Mouse (Mus musculus) kidney, embryonic 16.5 days (tissue): Measurements from ENCODE around the gene Map2k6. TPM values are rescaled to one million over a fixed set of nuclear protein-coding genes. Genes with fewer than 3 reads are reported as not detected.
A peak's percentile ranks its signal among the peaks of the same experiment; 100 is the strongest.

ENCODE experiments used
- ATAC-seq: fragments of 200-750 bp; cut with Nextera tagmentation; 2 replicates; pipeline ENCODE4 v1.8.0; 2017; ENCODE audit warnings: moderate TSS enrichment; ENCODE audit not compliant: low FRiP score, low TSS enrichment
- H3K27ac ChIP-seq: fragments of 300-500 bp; sonication (generic); 2 replicates; pipeline ENCODE4 v1.5.1; 2014; ENCODE audit warnings: low read length
- H3K27me3 ChIP-seq: fragments of 300-500 bp; sonication (generic); 2 replicates; pipeline ENCODE4 v1.6.1; 2014; ENCODE audit warnings: low read length, control low read depth, mixed read lengths; ENCODE audit not compliant: insufficient read depth
- H3K36me3 ChIP-seq: fragments of 300-500 bp; sonication (generic); 2 replicates; pipeline ENCODE4 v1.6.1; 2014; ENCODE audit warnings: low read length, control low read depth, mixed read lengths; ENCODE audit not compliant: insufficient read depth
- H3K4me1 ChIP-seq: fragments of 300-500 bp; sonication (generic); 2 replicates; pipeline ENCODE4 v1.6.1; 2014; ENCODE audit warnings: low read length, control low read depth, mixed read lengths; ENCODE audit not compliant: insufficient read depth
- H3K4me2 ChIP-seq: fragments of 300-500 bp; sonication (generic); replicated peaks from 2 replicates; pipeline ENCODE4 v1.6.1; 2014; ENCODE audit warnings: low read depth, low read length
- H3K4me3 ChIP-seq: fragments of 300-500 bp; sonication (generic); 2 replicates; pipeline ENCODE4 v1.5.1; 2014; ENCODE audit warnings: mild to moderate bottlenecking, low read length
- H3K9ac ChIP-seq: fragments of 300-500 bp; sonication (generic); replicated peaks from 2 replicates; pipeline ENCODE4 v1.6.1; 2014; ENCODE audit warnings: low read length
- H3K9me3 ChIP-seq: fragments of 300-500 bp; sonication (generic); 2 replicates; pipeline ENCODE4 v1.6.1; 2016; ENCODE audit warnings: low read length, control low read depth
- WGBS: fragments of 180-500 bp; shearing (Covaris S2); extraction: QIAGEN DNeasy Blood & Tissue Kit; methylation state at CpG from one replicate; pipeline ENCODE4 v1.1.7; 2014; 5-methylcytosine and 5-hydroxymethylcytosine counted together
- polyA plus RNA-seq: library from polyadenylated mRNA; unstranded; fragments of >200 nt; fragmentation: Nextera tagmentation; extraction: Ambion mirVana; gene quantifications from 2 replicates; pipeline ENCODE4 v1.2.1, GENCODE M21; 2015

The Map2k6 gene
- polyA plus RNA-seq, 1 experiment from 2014 or later, result 23.2 TPM

DNA sequence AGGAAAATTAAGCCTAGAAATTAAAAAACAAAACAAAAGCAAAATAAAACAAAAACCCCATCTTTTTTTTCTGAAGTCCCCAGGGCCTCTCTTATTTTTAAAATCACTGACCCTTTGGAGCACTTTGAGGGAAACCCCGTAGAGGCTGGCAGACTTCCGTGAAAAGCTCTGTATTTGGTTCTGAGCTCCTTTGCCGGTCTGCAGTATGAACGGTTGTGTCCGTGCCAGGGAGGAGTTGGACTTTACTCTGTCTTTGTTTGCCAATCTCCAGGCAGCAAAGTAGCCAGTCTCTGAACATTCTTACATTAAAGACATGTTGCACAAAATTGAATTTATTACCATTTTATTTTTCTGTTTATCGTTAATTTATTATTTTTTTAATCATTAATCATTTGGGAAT, 45.7 kb downstream of the Map2k6 start:
- Histone ChIP-seq H3K4me1 (peaks cover 22% of the 10 kb centered on the region), H3K9me3 (no peaks in the 10 kb centered on the region), H3K27me3 (no peaks in the 10 kb centered on the region), H3K9ac (no peak overlapping the region), H3K36me3 (peaks cover 3% of the 10 kb centered on the region; the same call in 1 of the 2 replicates), H3K4me2 (no peak overlapping the region), H3K4me3 (no peak overlapping the region), H3K27ac (no peak overlapping the region)
- no peak for ATAC-seq
- 73% methylated on average over 6 of the region's 6 CpGs for WGBS

GRCm38 (mm10) chr11:110448131-110448725, 49.3 kb downstream of the Map2k6 start:
- peaks cover 40% of the 10 kb centered on the region for H3K4me1 ChIP-seq
- WGBS, result 10% methylated on average over 7 of the region's 7 CpGs
- 0 out of 2 replicates have a peak overlapping the region, but pooled peaks have one; percentile 21 for H3K27ac ChIP-seq
- peak overlapping the region; percentile 18 for H3K4me3 ChIP-seq
- no peaks in the 10 kb centered on the region for H3K27me3 ChIP-seq
- 0 out of 2 replicates have a peak, but pooled peaks have one; percentile 28 for ATAC-seq
- peak overlapping the region; percentile 39 for H3K4me2 ChIP-seq
- peak overlapping the region; percentile 4; the same call in 1 of the 2 replicates for H3K9ac ChIP-seq
- H3K9me3 ChIP-seq, result no peaks in the 10 kb centered on the region
- H3K36me3 ChIP-seq, result no peaks in the 10 kb centered on the region

- WGBS, result 7% methylated on average over 12 of the region's 12 CpGs
Measured at GRCm38 (mm10) chr11:110448726-110449161, 49.8 kb downstream of the Map2k6 start.

DNA sequence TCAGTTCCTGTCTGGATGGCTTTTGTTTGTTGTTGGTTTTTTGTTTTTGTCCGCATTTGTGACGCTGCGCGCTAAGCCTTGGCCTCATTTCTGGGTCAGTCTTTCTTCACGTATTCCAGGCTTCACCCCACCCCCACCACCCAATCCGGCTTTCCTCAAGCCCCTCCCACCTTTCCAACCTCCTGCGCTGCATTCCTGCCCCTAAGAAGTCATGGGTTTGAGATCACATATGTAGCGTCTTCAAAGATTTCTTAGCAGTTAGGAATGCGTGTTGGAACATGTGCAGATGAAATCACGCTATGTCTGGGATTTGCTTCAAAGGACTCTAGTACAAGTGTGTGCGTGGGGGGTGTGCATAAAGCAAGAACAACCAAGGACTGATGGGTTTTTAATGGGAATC, 50.3 kb downstream of the Map2k6 start:
- no peak for ATAC-seq
- WGBS, result 13% methylated on average over 11 of the region's 11 CpGs
- Histone ChIP-seq H3K9ac (peak overlapping the region; percentile 4), H3K9me3 (no peaks in the 10 kb centered on the region), H3K36me3 (no peaks in the 10 kb centered on the region), H3K4me1 (peaks cover 40% of the 10 kb centered on the region), H3K27ac (no peak overlapping the region), H3K27me3 (no peaks in the 10 kb centered on the region), H3K4me3 (peak overlapping the region; percentile 18), H3K4me2 (peak overlapping the region; percentile 39)

More at GRCm38 (mm10) chr11:110448726-110449161, 49.8 kb downstream of the Map2k6 start:
- Histone ChIP-seq H3K4me1 (peaks cover 40% of the 10 kb centered on the region), H3K36me3 (no peaks in the 10 kb centered on the region), H3K4me3 (peak overlapping the region; percentile 18), H3K27me3 (no peaks in the 10 kb centered on the region), H3K4me2 (peak overlapping the region; percentile 39), H3K9ac (peak overlapping the region; percentile 4), H3K9me3 (no peaks in the 10 kb centered on the region), H3K27ac (0 out of 2 replicates have a peak overlapping the region, but pooled peaks have one; percentile 21)
- ATAC-seq, result peak; percentile 33; the same call in 1 of the 2 replicates

GRCm38 (mm10) chr11:110450091-110450757, 51.3 kb downstream of the Map2k6 start:
- no peak overlapping the region for H3K9ac ChIP-seq
- H3K27me3 ChIP-seq, result no peaks in the 10 kb centered on the region
- 0 out of 2 replicates have a peak overlapping the region, but pooled peaks have one; percentile 33 for H3K27ac ChIP-seq
- no peaks in the 10 kb centered on the region for H3K36me3 ChIP-seq
- no peaks in the 10 kb centered on the region for H3K9me3 ChIP-seq
- 20% methylated on average over 15 of the region's 15 CpGs for WGBS
- no peak overlapping the region for H3K4me3 ChIP-seq
- peaks cover 40% of the 10 kb centered on the region for H3K4me1 ChIP-seq
- ATAC-seq, result peak; percentile 60
- peak overlapping the region; percentile 43 for H3K4me2 ChIP-seq

- H3K4me2 ChIP-seq, result peak overlapping the region; percentile 43; the same call in 1 of the 2 replicates
- peaks cover 40% of the 10 kb centered on the region for H3K4me1 ChIP-seq
- no peaks in the 10 kb centered on the region for H3K9me3 ChIP-seq
Measured at GRCm38 (mm10) chr11:110450758-110451121, 51.8 kb downstream of the Map2k6 start.

GRCm38 (mm10) chr11:110451590-110451989, 52.7 kb downstream of the Map2k6 start:
- H3K4me1 ChIP-seq, result peaks cover 40% of the 10 kb centered on the region
- H3K27me3 ChIP-seq, result no peaks in the 10 kb centered on the region
- no peak overlapping the region for H3K4me3 ChIP-seq
- no peak for ATAC-seq
- no peaks in the 10 kb centered on the region for H3K9me3 ChIP-seq
- no peak overlapping the region for H3K9ac ChIP-seq
- H3K36me3 ChIP-seq, result no peaks in the 10 kb centered on the region
- no peak overlapping the region for H3K4me2 ChIP-seq
- H3K27ac ChIP-seq, result no peak overlapping the region
- WGBS, result 66% methylated on average over 7 of the region's 7 CpGs

More at GRCm38 (mm10) chr11:110450758-110451121, 51.8 kb downstream of the Map2k6 start:
- no peak overlapping the region for H3K27ac ChIP-seq
- 58% methylated on average over 4 of the region's 4 CpGs for WGBS
- no peaks in the 10 kb centered on the region for H3K36me3 ChIP-seq
- H3K4me3 ChIP-seq, result no peak overlapping the region
- ATAC-seq, result no peak
- H3K27me3 ChIP-seq, result no peaks in the 10 kb centered on the region
- H3K9ac ChIP-seq, result no peak overlapping the region

DNA sequence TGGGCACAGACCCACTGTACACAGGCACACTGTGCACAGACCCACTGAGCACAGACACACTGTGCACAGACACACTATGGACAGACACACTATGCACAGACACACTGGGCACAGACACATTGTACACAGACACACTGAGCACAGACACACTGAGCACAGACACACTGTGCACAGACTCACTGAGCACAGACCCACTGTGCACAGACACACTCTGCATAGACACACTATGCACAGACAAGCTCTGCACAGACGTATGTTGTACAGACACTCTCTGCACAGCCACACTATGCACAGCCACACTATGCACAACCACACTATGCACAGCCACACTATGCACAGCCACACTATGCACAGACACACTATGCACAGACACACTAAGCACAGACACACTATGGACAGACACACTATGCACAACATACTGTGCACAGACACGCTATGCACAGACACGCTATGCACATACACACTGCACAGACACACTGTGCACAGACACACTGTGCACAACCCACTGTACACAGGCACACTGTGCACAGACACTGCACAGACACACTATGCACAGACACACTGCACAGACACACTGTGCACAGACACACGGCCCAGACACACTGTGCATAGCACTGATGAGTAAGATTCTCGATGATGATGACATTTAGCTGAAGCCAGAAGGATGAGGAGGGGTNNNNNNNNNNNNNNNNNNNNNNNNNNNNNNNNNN, 54.7 kb downstream of the Map2k6 start:
- Histone ChIP-seq H3K27me3 (no peaks in the 10 kb centered on the region), H3K9me3 (no peaks in the 10 kb centered on the region), H3K9ac (no peak overlapping the region), H3K4me1 (peaks cover 28% of the 10 kb centered on the region), H3K4me3 (no peak overlapping the region), H3K36me3 (no peaks in the 10 kb centered on the region), H3K4me2 (no peak overlapping the region), H3K27ac (no peak overlapping the region)
- no peak for ATAC-seq
- 95% methylated on average over 5 of the region's 5 CpGs for WGBS

GRCm38 (mm10) chr11:110457441-110457912, 58.6 kb downstream of the Map2k6 start:
- Histone ChIP-seq H3K27ac (no peak overlapping the region), H3K9ac (no peak overlapping the region), H3K9me3 (no peaks in the 10 kb centered on the region), H3K4me3 (no peak overlapping the region), H3K27me3 (no peaks in the 10 kb centered on the region), H3K4me1 (no peaks in the 10 kb centered on the region), H3K36me3 (no peaks in the 10 kb centered on the region), H3K4me2 (no peak overlapping the region)
- ATAC-seq, result no peak
- WGBS, result 87% methylated on average over 7 of the region's 7 CpGs
